Comparison of ENCODE assay signal across 11 mouse cellular contexts in the genomic region with DNA sequence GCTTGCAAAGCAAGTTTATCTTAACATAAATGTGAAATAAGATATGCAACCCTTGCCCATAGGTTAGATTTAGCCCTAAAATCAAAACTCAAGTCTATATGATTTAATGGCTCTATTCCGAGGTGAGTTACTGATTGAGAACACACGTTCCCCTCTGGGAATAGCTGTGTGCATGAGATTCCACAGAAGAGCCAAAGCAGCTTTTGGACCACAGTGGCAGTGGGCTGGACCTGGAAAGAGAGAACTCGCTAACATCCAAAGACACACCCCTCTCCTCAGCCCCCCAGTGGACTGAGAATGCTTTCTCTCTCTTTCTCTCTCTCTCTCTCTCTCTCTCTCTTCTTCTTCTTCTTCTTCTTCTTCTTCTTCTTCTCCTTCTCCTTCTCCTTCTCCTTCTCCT. TPM values are rescaled to one million over a fixed set of nuclear protein-coding genes. Genes with fewer than 3 reads are reported as not detected.
A peak's percentile ranks its signal among the peaks of the same experiment; 100 is the strongest.
DNase-seq lines count a peak whose midpoint lies in the region; ATAC-seq lines count a peak whose summit lies in the region.
"Had no signal": no experiment of that assay in that cellular context is flagged by ENCODE, and none has a peak within 500 bp of the region (broad histone marks: within the 10 kb centered on the region; RNA-seq: fewer than 3 reads in every experiment).

No protein-coding gene starts in this region.

- DNase-seq in heart, adult 11 months: peak; percentile 96
- peak; percentile 34 for DNase-seq in testis, postnatal 14 days (ENCODE audit: low spot score)
- DNase-seq in testis, postnatal 10 days (ENCODE audit: low spot score): no peak
- no peak for DNase-seq in intestine, embryonic 14.5 days (ENCODE audit: low spot score)
- DNase-seq in thymus, postnatal 4 days: no peak
- DNase-seq: B cell, adult 2 months; midbrain, embryonic 14.5 days had no signal

- no peak overlapping the region for H3K4me2 ChIP-seq in heart, embryonic 11.5 days
- peak overlapping the region; percentile 43 for H3K4me2 ChIP-seq in intestine, embryonic 14.5 days (ENCODE audit: low read length)
- H3K4me2 ChIP-seq in stomach, embryonic 16.5 days (ENCODE audit: low read depth, low read length): peak overlapping the region; percentile 55
- H3K4me2 ChIP-seq in hindbrain, embryonic 13.5 days: no peak overlapping the region

- H3K27me3 ChIP-seq in heart, embryonic 11.5 days (ENCODE audit: control insufficient read depth, insufficient read depth, low read length): no peaks in the 10 kb centered on the region
- H3K27me3 ChIP-seq in intestine, embryonic 14.5 days (replicated peaks; ENCODE audit: control insufficient read depth, insufficient read depth, low read length): no peaks in the 10 kb centered on the region
- H3K27me3 ChIP-seq in stomach, embryonic 16.5 days (ENCODE audit: control insufficient read depth, insufficient read depth, low read length): no peaks in the 10 kb centered on the region
- H3K27me3 ChIP-seq in hindbrain, embryonic 13.5 days: no peaks in the 10 kb centered on the region

- WGBS in heart, embryonic 11.5 days (ENCODE audit: insufficient replicate concordance): 66% methylated on average over 3 of the region's 3 CpGs
- WGBS in intestine, embryonic 14.5 days: 36% methylated on average over 3 of the region's 3 CpGs
- 43% methylated on average over 3 of the region's 3 CpGs for WGBS in stomach, embryonic 16.5 days
- WGBS in hindbrain, embryonic 13.5 days: 76% methylated on average over 3 of the region's 3 CpGs

- no peaks in the 10 kb centered on the region for H3K36me3 ChIP-seq in heart, embryonic 11.5 days (ENCODE audit: control insufficient read depth, insufficient read depth, low read length)
- H3K36me3 ChIP-seq in intestine, embryonic 14.5 days (ENCODE audit: control insufficient read depth, insufficient read depth, low read length): no peaks in the 10 kb centered on the region
- H3K36me3 ChIP-seq in stomach, embryonic 16.5 days (ENCODE audit: control insufficient read depth, insufficient read depth, low read length): no peaks in the 10 kb centered on the region
- no peaks in the 10 kb centered on the region for H3K36me3 ChIP-seq in hindbrain, embryonic 13.5 days

- no peak overlapping the region for H3K27ac ChIP-seq in heart, embryonic 11.5 days (ENCODE audit: low read depth, low read length)
- no peak overlapping the region for H3K27ac ChIP-seq in intestine, embryonic 14.5 days (ENCODE audit: low read depth)
- peak overlapping the region; percentile 89 for H3K27ac ChIP-seq in stomach, embryonic 16.5 days (ENCODE audit: low read length)
- H3K27ac ChIP-seq in hindbrain, embryonic 13.5 days: no peak overlapping the region

- no peak overlapping the region for H3K4me3 ChIP-seq in heart, embryonic 11.5 days (ENCODE audit: low read depth, low read length)
- H3K4me3 ChIP-seq in intestine, embryonic 14.5 days (ENCODE audit: low read depth, low read length): peak overlapping the region; percentile 47
- peak overlapping the region; percentile 40 for H3K4me3 ChIP-seq in stomach, embryonic 16.5 days (replicated peaks; ENCODE audit: low read length)
- H3K4me3 ChIP-seq in hindbrain, embryonic 13.5 days: no peak overlapping the region

- no peaks in the 10 kb centered on the region; the same call in 1 of the 2 replicates for H3K4me1 ChIP-seq in heart, embryonic 11.5 days (ENCODE audit: control insufficient read depth, insufficient read depth, low read length)
- H3K4me1 ChIP-seq in intestine, embryonic 14.5 days (replicated peaks; ENCODE audit: control insufficient read depth, insufficient read depth, low read length): peaks cover 22% of the 10 kb centered on the region
- H3K4me1 ChIP-seq in stomach, embryonic 16.5 days (ENCODE audit: control insufficient read depth, insufficient read depth, low read length): peaks cover 19% of the 10 kb centered on the region
- peaks cover 6% of the 10 kb centered on the region for H3K4me1 ChIP-seq in hindbrain, embryonic 13.5 days (replicated peaks)

- H3K9ac ChIP-seq in heart, embryonic 11.5 days (ENCODE audit: low read depth, low read length): no peak overlapping the region
- H3K9ac ChIP-seq in intestine, embryonic 14.5 days (ENCODE audit: low read length): no peak overlapping the region
- H3K9ac ChIP-seq in stomach, embryonic 16.5 days (ENCODE audit: low read length): peak overlapping the region; percentile 67
- H3K9ac ChIP-seq in hindbrain, embryonic 13.5 days: no peak overlapping the region

- ATAC-seq in heart, embryonic 11.5 days (replicated peaks; ENCODE audit: insufficient number of reproducible peaks, low FRiP score, low TSS enrichment): no peak
- no peak for ATAC-seq in intestine, embryonic 14.5 days (replicated peaks; ENCODE audit: low FRiP score, low TSS enrichment, low read depth)
- ATAC-seq in stomach, embryonic 16.5 days (ENCODE audit: insufficient read depth, low FRiP score): peak; percentile 68; the same call in 1 of the 2 replicates
- ATAC-seq in hindbrain, embryonic 13.5 days (ENCODE audit: low FRiP score): no peak
- ATAC-seq: hindbrain, embryonic 16.5 days had no signal

- H3K9me3 ChIP-seq in heart, embryonic 11.5 days (replicated peaks; ENCODE audit: control insufficient read depth, low read length): no peaks in the 10 kb centered on the region
- no peaks in the 10 kb centered on the region for H3K9me3 ChIP-seq in intestine, embryonic 14.5 days (ENCODE audit: control insufficient read depth, low read length)
- no peaks in the 10 kb centered on the region for H3K9me3 ChIP-seq in stomach, embryonic 16.5 days (replicated peaks; ENCODE audit: control insufficient read depth, low read length)
- no peaks in the 10 kb centered on the region for H3K9me3 ChIP-seq in hindbrain, embryonic 13.5 days

RNA-seq across cellular contexts. Expression of a gene that starts 1.5 kb away (rescaled TPM):
- polyA plus RNA-seq in heart, embryonic 11.5 days (2014; fragmentation: Nextera tagmentation; extraction: Ambion mirVana): 5.0 and 5.1 TPM in 2 replicates
- polyA plus RNA-seq in intestine, embryonic 14.5 days (2014; fragmentation: Nextera tagmentation; extraction: Ambion mirVana): 40.2 and 42.5 TPM in 2 replicates
- polyA plus RNA-seq in stomach, embryonic 16.5 days (2015; fragmentation: Nextera tagmentation; extraction: Ambion mirVana): 68.7 and 74.7 TPM in 2 replicates
- 8.4 and 11.2 TPM in 2 replicates for polyA plus RNA-seq in hindbrain, embryonic 13.5 days (2015; fragmentation: Nextera tagmentation; extraction: Ambion mirVana)

Comparison
In these comparisons a context has a peak if more than half of its experiments do, and no peak if none do; other contexts are left out.
1. DNase-seq: peak in heart, adult 11 months (single experiment) and testis, postnatal 14 days (single experiment); none in testis, postnatal 10 days (single experiment), intestine, embryonic 14.5 days (single experiment) and thymus, postnatal 4 days (single experiment).
2. H3K4me2 ChIP-seq: peak in intestine, embryonic 14.5 days (single experiment) and stomach, embryonic 16.5 days (single experiment); none in heart, embryonic 11.5 days (single experiment) and hindbrain, embryonic 13.5 days (single experiment).
3. H3K4me3 ChIP-seq: peak in intestine, embryonic 14.5 days (single experiment) and stomach, embryonic 16.5 days (single experiment); none in heart, embryonic 11.5 days (single experiment) and hindbrain, embryonic 13.5 days (single experiment).